Mouse (Mus musculus): ENCODE results near the gene Tnf. TPM values are rescaled to one million over a fixed set of nuclear protein-coding genes. Genes with fewer than 3 reads are reported as not detected.

Gene Tnf
- polyA plus RNA-seq, 1 experiment = not detected

DNA sequence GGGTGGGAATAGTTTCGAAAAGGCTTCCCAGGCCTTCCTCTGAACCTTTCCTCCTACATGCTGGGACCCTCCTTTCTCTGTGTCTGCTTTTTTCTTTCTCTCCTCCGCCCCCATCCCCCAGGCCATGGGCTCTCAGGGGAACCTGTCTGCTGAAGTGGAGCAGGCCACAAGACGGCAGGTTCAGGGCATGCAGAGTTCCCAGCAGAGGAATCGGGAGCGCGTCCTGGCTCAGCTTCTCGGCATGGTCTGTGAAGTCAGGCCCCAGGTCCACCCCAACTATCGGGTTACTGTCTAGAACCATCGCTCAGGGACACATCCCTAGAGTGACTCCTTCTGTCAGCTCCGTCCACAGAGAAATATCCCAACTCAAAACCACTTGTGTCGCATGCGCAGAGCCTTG, 35.7 kb upstream of the Tnf start:
- TF ChIP-seq GATA1 (IDR thresholded peaks at IDR 0.05; ENCODE audit: low read length) = no peak

DNA sequence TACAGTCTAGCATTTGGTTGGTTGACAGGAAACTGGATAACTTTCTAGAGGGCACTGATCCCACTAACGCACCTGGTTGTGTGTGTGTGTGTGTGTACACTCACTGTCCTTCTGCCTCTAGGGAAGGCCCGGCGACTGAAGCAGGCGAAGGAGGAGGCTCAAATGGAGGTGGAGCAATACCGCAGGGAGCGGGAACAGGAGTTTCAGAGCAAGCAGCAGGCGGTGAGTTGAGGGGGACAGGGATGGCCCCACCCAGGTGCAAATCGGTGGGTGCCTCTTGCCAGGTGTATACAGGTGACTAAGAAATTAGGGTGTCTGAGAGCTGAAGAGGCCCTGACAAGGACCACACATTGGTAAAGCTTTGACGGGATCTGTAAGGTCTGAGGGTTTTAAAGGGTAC, 35.2 kb upstream of the Tnf start:
- no peak for TF ChIP-seq GATA1 (IDR thresholded peaks at IDR 0.05; ENCODE audit: low read length)

DNA sequence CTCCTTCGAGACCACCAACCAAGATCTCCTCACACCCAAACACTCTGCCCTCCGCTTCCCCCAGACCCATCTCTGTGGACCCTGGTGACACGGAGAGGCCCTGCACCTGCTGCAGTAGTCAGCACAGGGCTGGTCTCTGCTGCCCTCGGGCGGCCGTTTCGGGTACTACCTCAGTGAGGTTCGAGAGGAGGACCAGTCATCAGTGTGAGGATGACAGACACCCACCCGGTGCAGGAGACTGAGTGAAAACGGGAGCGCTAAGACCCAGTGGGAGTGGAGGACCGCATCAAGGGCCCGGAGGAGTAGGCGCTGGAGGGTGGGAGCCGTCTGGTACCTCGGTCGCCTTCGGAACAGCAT, 34.6 kb upstream of the Tnf start:
- no peak for TF ChIP-seq GATA1 (IDR thresholded peaks at IDR 0.05; ENCODE audit: low read length)

DNA sequence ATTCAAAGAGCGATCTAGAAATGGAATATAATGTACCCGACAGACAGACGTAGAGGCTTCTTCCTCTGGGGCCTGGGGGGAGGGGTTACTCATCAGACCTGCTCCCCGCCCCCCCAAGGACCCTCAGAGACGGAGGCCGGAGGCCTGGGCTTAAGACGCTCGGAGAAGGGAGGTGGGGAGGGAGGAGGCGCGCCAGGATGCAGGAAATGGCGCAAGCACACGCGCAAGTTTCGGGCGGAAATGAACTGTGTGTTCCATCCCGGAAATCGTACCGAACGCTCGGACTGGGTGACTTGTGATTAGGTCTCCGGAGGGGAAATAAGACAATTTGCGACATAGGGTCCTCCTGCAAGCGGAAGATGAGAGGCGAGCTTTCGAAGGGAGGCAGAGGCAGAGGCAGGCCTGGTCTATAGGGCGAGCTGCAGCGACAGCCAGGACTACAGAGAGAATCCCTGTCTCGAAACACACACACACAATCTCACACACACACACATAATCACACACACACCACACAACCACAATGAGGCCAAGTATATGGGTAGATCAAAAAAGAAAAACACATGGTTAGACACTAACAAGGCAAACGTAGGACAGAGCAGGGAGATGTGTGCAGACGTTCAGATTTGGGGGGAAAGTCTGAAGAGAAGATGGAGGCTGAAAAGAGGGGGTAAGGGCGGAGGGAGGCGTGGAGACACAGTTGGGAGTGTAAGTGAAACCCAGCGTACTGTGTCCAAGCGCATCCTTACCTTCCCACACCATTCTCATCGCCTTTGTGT, 34.0 kb upstream of the Tnf start, which contains the start of gene Nfkbil1:
Nfkbil1 (minus strand) TSS at position 179 of the 776 bp plus-strand sequence.
- TF ChIP-seq GATA1 (IDR thresholded peaks at IDR 0.05; ENCODE audit: low read length) = no peak

DNA sequence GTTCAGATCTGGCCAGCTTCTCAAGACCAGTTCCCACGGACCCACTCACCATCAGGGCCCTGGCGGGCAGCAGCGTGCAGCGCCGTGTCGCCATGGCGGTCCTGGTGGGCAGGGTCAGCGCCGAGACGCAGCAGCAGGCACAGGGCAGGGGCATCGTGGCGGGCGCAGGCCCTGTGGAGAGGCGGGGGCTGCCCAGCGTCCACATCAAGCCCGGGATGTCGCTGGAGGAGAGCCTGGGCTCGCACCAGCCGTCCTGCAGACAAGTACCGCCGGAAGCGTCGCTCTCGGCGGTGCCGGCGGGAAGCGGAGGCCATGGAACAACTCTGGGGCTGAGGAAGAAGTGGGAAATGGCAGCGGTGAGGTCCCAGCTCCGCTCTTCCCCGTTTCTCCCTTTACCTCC, 33.1 kb upstream of the Tnf start:
- no peak for TF ChIP-seq GATA1 (IDR thresholded peaks at IDR 0.05; ENCODE audit: low read length)

DNA sequence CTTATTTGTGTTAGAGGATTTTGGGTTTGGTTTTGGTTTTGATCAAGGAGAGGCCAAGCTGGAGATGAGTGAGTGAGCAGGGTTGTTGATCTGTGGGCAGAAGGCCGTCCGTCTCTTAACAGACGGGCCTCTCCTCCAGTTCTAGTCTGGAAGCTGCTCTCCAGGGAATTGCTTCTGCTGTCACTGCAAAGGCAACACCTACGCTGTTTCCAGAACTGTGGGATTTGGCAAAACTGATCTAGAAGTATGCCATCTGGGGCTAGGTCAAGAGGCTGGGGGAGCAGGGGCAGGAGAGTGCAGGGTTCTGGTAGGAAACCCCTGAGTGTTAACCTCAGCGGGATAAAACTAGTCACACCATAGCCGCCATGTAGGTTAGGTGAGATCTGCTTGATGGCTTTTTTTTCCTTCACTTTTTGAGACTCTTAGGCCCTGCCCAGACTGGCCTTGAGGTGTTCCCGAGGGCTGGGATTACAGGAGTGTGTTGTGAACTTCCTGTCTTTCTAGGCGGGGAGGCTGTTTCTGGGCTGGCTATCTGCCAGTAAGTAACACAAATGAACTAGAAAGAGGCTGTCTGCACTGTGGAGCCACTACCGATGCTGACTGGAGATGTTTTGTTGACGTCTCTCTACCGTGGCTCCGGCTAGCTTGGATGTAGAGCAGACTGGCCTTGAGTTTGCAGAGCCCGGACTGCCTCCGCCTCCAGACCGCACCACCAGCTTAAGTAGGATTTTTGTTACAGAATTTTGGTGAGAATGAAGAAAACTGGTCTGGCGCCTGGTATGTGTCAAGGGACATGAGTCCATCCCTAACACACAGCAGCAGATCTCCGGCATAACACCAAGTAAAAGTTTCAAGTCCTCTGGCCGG, 31.5 kb upstream of the Tnf start, which contains the start of gene Atp6v1g2:
Atp6v1g2 (plus strand) TSS at position 547 of the 867 bp plus-strand sequence.
- no peak for TF ChIP-seq GATA1 (IDR thresholded peaks at IDR 0.05; ENCODE audit: low read length)

DNA sequence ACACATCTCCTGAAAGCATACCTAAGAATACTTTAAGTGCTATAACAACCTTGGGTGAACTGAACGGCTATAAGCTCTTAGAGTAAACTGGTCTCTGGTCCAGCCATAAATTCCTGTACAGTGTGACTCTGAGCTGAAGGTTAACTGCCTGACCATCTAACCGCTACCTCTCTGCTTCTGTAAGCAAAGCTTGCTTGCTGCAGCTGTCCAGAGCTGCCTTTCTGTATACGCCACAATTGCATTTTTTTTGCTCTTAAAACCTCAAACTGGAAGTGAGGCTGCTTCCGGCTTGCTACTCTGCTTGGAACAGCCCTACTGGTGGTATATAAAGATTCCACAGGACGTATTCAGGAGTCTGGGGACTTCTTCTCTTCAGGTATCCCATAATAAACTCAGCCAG, 30.9 kb upstream of the Tnf start:
- TF ChIP-seq GATA1 (IDR thresholded peaks at IDR 0.05; ENCODE audit: low read length) = no peak

DNA sequence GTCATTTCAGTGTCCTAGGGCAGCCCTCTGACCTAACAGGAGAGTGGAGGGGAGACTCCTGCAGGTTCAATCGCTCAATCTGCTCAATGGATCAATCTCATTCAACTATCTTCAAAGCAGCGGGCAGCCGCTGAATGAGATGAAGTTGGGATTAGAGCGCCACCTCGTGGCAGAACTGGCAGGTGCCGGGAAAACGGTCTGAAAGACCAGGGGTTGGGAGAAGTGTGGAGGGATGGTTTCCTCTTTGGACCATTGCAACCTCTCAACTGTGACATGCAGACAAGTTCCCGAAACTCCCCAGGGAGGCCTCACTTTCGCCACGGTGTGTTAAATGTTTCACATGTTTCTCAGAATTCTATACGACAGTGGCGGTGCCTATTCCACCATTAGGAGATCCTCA, 30.2 kb upstream of the Tnf start:
- TF ChIP-seq GATA1 (IDR thresholded peaks at IDR 0.05; ENCODE audit: low read length) = no peak

DNA sequence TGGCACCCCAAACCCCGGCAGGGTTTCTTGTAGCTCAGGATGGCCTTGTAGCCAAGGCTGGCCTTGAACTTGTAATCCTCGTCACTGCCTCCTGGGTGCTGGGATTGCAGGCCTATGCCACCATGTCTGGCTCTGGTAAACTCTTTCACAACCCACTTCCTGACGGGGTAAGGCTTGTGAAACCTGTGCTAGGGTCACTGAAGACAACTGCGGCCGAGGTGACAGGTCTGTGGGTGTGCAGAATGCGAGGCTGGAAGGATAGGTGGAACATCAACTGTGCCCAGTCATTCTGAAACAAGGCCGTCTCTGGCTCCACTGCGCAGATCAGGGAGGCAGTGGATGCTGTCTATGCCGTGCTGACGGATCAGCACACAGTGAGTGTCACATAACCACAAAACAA, 29.2 kb upstream of the Tnf start:
- no peak for TF ChIP-seq GATA1 (IDR thresholded peaks at IDR 0.05; ENCODE audit: low read length)

DNA sequence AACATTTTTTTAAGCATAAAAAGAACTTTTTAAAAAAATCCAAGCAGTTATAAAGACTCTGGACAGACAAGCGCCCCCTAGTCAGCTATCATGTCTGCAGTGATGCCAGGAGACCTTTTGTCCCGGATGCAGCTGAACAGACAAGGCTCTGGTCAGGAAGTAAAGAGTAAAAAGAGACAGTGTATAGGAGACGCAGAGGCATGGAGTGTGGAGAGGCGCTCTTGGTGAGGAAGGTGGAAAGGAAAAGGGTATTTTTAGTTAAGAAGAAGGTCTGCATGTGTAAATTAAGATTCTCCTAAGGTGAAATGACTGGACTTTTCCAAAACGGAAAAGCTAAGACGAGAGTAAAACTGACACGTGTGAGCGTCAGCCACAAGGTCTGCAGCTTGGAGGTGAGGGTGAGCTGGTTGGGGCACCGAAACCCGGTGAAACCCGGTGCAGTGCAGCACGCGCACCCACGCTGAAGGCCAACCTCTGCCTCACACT, 24.8 kb upstream of the Tnf start:
- no peak for TF ChIP-seq GATA1 (IDR thresholded peaks at IDR 0.05; ENCODE audit: low read length)

DNA sequence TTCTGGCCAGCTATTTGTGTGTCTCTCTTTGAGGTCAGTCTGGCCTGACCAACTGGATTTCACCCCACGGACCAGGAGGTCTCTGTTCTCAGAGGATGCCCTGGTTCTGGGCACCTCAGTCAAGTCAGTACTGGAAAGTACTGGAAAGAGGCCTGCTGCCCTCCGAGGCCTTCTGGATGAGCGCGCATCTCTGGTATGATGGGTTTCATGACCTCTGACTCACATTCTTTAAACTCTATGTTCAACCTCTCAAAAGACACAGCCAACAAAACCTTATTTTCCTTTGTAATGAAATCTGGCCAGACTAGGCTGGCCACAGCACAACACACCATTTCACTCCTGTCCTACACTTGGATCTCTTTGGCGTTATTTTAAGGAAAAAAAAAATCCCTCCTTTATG, 23.6 kb upstream of the Tnf start:
- no peak for TF ChIP-seq GATA1 (IDR thresholded peaks at IDR 0.05; ENCODE audit: low read length)

DNA sequence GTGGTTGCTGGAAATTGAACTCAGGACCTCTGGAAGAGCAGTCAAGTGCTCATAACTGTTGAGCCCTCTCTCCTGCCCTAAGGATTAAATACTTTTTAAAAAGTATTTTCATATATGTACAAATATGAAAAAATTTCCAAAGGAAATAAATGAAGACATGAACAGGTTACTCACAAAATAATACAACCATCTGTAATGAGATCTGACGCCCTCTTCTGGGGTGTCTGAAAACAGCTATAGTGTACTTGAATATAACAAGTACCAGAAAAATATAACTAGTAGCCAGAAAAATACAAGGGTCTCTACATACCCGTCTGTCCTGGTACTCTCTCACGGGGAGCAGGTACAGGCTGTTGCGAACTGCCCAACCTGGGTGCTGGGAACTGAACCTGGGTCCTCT, 22.8 kb upstream of the Tnf start:
- no peak for TF ChIP-seq GATA1 (IDR thresholded peaks at IDR 0.05; ENCODE audit: low read length)

DNA sequence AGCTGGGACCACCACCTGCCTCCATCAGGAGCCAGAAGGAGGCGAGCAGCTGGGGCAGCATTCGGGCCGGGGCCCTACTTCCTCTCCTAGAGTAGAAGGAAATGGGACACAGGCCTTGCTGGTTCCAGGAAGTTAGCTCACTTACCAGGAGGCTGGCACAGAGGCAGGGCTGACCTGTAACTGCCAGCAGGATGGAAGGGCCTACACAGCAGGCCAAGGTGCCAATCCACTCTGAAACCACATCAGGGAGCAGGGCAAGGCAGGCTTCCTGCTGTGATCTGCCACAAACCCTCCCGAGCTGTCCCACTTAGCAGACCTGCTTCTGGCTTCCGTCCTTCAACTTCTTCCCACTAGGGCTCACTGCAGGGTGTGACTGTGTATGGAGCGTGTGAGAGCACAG, 20.5 kb upstream of the Tnf start:
- TF ChIP-seq GATA1 (IDR thresholded peaks at IDR 0.05; ENCODE audit: low read length) = no peak

DNA sequence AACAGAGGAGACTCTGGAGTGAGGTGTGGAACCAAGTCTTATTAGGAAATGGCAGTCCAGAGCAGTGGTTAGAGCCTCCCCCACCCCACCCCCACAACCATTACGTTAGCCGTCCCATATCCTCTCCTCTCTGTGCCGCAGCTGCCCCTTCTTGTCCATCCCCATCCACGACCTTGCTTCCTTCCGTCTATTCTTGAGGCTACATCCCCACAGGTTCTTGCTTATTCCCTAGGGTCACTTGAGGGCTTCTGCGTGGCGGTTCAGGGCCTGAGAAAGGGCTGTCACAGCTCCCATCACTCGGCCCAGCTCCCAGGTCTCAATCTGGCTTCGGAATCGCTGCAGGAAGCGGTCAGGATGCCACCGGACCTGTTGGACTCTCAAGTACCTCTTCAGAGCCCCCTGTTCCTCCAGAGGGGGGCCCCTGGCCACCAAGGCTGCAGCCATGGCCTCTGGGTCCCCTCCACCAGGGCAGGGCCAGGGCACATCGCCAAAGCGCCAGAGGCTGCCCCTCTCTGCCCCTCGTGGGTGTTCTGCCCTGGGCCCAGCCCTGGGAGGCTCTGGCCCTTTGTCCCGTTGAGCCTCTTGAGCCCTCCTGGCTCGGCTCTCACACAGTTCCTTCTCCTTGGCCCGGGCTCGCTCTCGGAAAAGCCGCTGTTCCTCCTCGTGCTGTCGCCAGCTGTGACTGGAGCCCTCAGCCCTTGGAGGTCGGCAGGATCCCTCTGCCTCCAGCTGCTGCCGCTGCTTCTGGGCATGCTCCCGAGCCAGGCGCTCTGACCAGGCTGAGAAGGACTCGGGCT, 18.5 kb upstream of the Tnf start, which contains the start of gene Gm16181:
Gm16181 (plus strand) TSS at position 679 of the 797 bp plus-strand sequence.
- TF ChIP-seq GATA1 (IDR thresholded peaks at IDR 0.05; ENCODE audit: low read length) = no peak

DNA sequence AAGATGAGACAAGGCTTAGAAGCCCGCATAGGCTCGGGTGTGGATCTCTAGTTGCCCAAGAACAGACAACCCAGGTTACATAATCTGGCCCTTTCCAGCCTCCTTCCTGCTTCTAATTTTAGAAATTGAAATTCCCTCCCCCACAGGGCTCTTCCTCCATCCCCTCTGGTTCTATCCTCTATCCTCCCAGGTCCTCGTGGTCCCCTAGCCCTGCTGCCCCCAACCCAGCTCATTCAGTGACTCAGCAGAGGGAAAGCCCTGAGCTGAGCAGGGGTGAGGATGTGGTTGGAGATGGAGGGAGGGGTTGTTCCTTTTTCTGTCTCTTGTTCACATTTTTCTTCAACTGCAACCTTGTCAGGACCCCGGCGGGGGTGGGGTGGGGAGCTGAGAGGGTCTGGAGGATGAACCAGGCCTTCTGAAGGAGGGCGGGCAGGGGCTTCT, 17.8 kb upstream of the Tnf start:
- TF ChIP-seq GATA1 (IDR thresholded peaks at IDR 0.05; ENCODE audit: low read length) = no peak
